Mouse (Mus musculus) hindbrain, embryonic 10.5 days (tissue): ENCODE results near the gene Limch1. TPM values are rescaled to one million over a fixed set of nuclear protein-coding genes. Genes with fewer than 3 reads are reported as not detected.

ENCODE experiments used
- DNase-seq: peaks from one replicate; pipeline ENCODE4 v3.0.0-alpha.2; 2017; ENCODE audit warnings: low spot score
- H3K27ac ChIP-seq: fragments of 300-500 bp; sonication (generic); 2 replicates; pipeline ENCODE4 v1.5.1; 2016; ENCODE audit warnings: mild to moderate bottlenecking, moderate library complexity
- H3K27me3 ChIP-seq: fragments of 300-500 bp; sonication (generic); 2 replicates; pipeline ENCODE4 v1.6.1; 2016; ENCODE audit warnings: mild to moderate bottlenecking; ENCODE audit not compliant: poor library complexity, insufficient read depth, severe bottlenecking
- H3K36me3 ChIP-seq: fragments of 300-500 bp; sonication (generic); 2 replicates; pipeline ENCODE4 v1.6.1; 2016; ENCODE audit warnings: mild to moderate bottlenecking, moderate library complexity
- H3K4me1 ChIP-seq: fragments of 300-500 bp; sonication (generic); replicated peaks from 2 replicates; pipeline ENCODE4 v1.6.1; 2016; ENCODE audit warnings: mild to moderate bottlenecking
- H3K4me3 ChIP-seq: fragments of 300-500 bp; sonication (generic); 2 replicates; pipeline ENCODE4 v1.5.1; 2016; ENCODE audit warnings: mild to moderate bottlenecking, moderate library complexity
- H3K9me3 ChIP-seq: fragments of 300-500 bp; sonication (generic); 2 replicates; pipeline ENCODE4 v1.6.1; 2016; ENCODE audit warnings: mild to moderate bottlenecking, moderate library complexity
- WGBS: fragments of 180-500 bp; shearing (Covaris S2); methylation state at CpG from one replicate; pipeline ENCODE4 v1.1.7; 2016; 5-methylcytosine and 5-hydroxymethylcytosine counted together
- polyA plus RNA-seq: library from polyadenylated mRNA; unstranded; fragments of >200 nt; fragmentation: Nextera tagmentation; extraction: Ambion mirVana; gene quantifications from 2 replicates; pipeline ENCODE4 v1.2.1, GENCODE M21; 2016

Gene Limch1
- polyA plus RNA-seq, 1 experiment from 2014 or later = 49.2 TPM

DNA sequence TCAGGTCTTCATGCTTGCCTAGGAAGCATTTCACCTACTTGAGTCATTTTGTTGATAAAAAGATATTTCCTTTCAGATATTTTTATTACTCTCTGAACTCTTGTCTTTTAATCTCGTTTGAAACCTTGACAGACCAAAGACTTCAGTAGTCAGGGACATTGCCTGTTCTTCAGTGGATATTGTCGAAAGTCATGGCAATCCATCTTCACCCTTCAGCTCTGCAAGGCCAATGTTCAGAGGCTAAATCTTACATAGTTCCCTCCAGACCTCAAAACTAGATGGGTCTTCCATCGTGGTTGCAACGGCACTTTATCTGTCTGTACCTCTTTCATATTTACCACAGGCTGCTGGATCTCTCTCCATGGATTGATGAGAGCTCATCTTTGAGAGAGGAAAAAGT, 80.0 kb downstream of the Limch1 start:
- H3K4me3 ChIP-seq = no peak overlapping the region
- H3K27ac ChIP-seq = no peak overlapping the region
- 91% methylated on average over 4 of the region's 4 CpGs for WGBS
- H3K27me3 ChIP-seq = no peaks in the 10 kb centered on the region
- H3K9me3 ChIP-seq = no peaks in the 10 kb centered on the region
- no peaks in the 10 kb centered on the region; the same call in 1 of the 2 replicates for H3K36me3 ChIP-seq
- DNase-seq = no peak
- peaks cover 26% of the 10 kb centered on the region for H3K4me1 ChIP-seq

DNA sequence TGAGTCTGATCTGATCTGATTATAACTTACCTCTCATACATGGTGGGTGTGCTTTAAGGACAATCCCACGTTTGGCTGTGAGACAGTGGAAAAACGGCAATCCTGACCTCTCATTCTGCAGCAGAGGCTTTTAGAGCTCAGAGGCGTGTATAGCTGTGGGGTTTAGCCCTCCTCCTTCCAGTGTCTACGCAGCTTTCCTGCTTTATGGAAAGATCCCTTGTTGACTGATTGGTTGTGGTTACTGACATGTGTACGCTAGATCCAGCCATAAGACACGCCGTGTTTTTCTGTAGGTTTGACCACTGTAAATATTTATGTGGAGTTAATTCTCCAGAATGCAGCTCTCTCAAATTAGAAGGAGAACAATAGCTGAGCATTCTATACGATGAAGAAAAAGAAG, 81.2 kb downstream of the Limch1 start:
- Histone ChIP-seq H3K27me3 (no peaks in the 10 kb centered on the region), H3K9me3 (no peaks in the 10 kb centered on the region), H3K27ac (no peak overlapping the region), H3K4me3 (no peak overlapping the region), H3K4me1 (peaks cover 24% of the 10 kb centered on the region), H3K36me3 (no peaks in the 10 kb centered on the region; the same call in 1 of the 2 replicates)
- WGBS = 81% methylated on average over 8 of the region's 8 CpGs
- no peak for DNase-seq

GRCm38 (mm10) chr5:66829505-66829904, 83.9 kb downstream of the Limch1 start:
- Histone ChIP-seq H3K4me1 (0 out of 2 replicates have a peak, but pooled peaks cover 9% of the 10 kb centered on the region), H3K9me3 (no peaks in the 10 kb centered on the region), H3K27me3 (no peaks in the 10 kb centered on the region), H3K27ac (no peak overlapping the region), H3K4me3 (no peak overlapping the region), H3K36me3 (no peaks in the 10 kb centered on the region)
- no peak for DNase-seq
- 90% methylated on average over 5 of the region's 5 CpGs for WGBS

DNA sequence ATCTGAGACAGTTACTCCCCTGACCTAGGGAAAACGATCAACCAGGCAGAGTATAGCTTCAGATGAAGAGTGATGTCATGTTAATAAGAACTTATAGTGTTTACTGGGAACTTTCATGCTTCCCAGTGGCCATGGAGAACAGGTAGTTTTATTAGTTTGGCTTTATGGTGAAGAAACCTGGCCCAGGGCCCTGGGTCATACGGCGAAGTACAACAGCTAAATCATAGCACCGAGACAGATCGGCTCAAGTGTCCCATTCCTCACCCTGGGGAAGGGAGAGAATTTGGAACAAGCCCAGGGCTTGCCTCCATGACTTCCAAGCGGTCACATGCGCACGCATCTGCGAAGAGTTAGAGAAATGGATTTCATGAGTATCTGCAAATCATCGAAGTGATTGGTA, 84.6 kb downstream of the Limch1 start:
- no peak overlapping the region for H3K4me3 ChIP-seq

GRCm38 (mm10) chr5:66834756-66835155, 89.1 kb downstream of the Limch1 start:
- no peaks in the 10 kb centered on the region for H3K27me3 ChIP-seq
- no peaks in the 10 kb centered on the region for H3K4me1 ChIP-seq
- no peaks in the 10 kb centered on the region for H3K9me3 ChIP-seq
- no peak for DNase-seq
- H3K27ac ChIP-seq = no peak overlapping the region
- no peaks in the 10 kb centered on the region for H3K36me3 ChIP-seq
- no peak overlapping the region for H3K4me3 ChIP-seq
- WGBS = 72% methylated on average over 6 of the region's 6 CpGs

More for the DNA sequence above, 84.6 kb downstream of the Limch1 start:
- Histone ChIP-seq H3K27ac (no peak overlapping the region), H3K36me3 (no peaks in the 10 kb centered on the region), H3K4me1 (0 out of 2 replicates have a peak, but pooled peaks cover 9% of the 10 kb centered on the region), H3K27me3 (no peaks in the 10 kb centered on the region), H3K9me3 (no peaks in the 10 kb centered on the region)
- 95% methylated on average over 10 of the region's 10 CpGs for WGBS
- no peak for DNase-seq

GRCm38 (mm10) chr5:66836892-66837291, 91.3 kb downstream of the Limch1 start:
- no peaks in the 10 kb centered on the region for H3K4me1 ChIP-seq
- no peaks in the 10 kb centered on the region for H3K36me3 ChIP-seq
- no peaks in the 10 kb centered on the region for H3K27me3 ChIP-seq
- no peak overlapping the region for H3K27ac ChIP-seq
- WGBS = 88% methylated on average over 4 of the region's 4 CpGs
- H3K9me3 ChIP-seq = no peaks in the 10 kb centered on the region
- H3K4me3 ChIP-seq = no peak overlapping the region
- DNase-seq = no peak

DNA sequence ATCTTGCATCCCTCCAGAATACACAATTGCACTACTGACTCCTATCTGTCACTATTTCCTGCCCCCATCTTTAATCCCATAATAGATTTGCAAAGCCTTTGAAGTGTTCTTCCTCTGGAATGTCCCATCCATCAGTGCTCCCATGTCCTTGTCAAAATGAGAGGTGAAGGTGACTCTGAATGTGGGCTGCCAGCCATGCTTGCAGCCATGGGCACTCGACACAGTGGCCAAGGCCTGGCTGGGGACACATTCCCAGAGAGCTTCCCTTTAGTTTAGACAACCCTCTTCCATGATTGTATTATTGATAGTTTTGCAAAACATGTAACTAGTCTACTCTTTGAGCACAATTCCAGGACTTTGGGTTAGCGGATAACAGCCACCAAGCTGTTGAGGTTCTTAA, 96.3 kb downstream of the Limch1 start:
- Histone ChIP-seq H3K27me3 (no peaks in the 10 kb centered on the region), H3K36me3 (no peaks in the 10 kb centered on the region), H3K4me1 (0 out of 2 replicates have a peak, but pooled peaks cover 3% of the 10 kb centered on the region), H3K4me3 (no peak overlapping the region), H3K9me3 (no peaks in the 10 kb centered on the region), H3K27ac (no peak overlapping the region)
- 98% methylated on average over 2 of the region's 2 CpGs for WGBS
- no peak for DNase-seq

- no peaks in the 10 kb centered on the region for H3K36me3 ChIP-seq
- H3K4me1 ChIP-seq = 0 out of 2 replicates have a peak, but pooled peaks cover 3% of the 10 kb centered on the region
- no peaks in the 10 kb centered on the region for H3K27me3 ChIP-seq
- H3K9me3 ChIP-seq = no peaks in the 10 kb centered on the region
- 89% methylated on average over 5 of the region's 5 CpGs for WGBS
- H3K4me3 ChIP-seq = no peak overlapping the region
- DNase-seq = no peak
- no peak overlapping the region for H3K27ac ChIP-seq
Observed at GRCm38 (mm10) chr5:66842776-66843175, 97.1 kb downstream of the Limch1 start.

DNA sequence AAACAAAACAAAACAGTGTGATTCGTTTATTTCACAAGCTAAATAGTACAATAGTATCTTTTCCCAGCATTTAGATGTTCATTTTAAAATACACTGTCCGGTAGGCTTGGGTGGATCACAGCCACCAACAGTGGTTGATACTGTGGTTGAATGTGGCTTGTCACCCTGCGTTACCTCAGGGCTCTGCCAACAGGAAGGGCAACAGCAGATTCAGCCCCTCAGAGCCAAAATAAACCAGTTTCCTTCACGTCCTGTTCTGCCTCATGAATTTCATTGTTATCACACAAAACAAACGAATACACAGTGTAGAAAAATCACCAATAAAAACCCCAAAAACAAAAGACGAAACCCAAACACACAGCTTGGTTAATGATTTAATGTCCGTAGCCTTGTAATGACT, 102.5 kb downstream of the Limch1 start:
- H3K4me3 ChIP-seq = no peak overlapping the region
- no peak overlapping the region for H3K27ac ChIP-seq
- WGBS = 82% methylated on average over 7 of the region's 7 CpGs
- no peaks in the 10 kb centered on the region for H3K27me3 ChIP-seq
- H3K4me1 ChIP-seq = no peaks in the 10 kb centered on the region
- H3K36me3 ChIP-seq = no peaks in the 10 kb centered on the region
- no peak for DNase-seq
- H3K9me3 ChIP-seq = no peaks in the 10 kb centered on the region

DNA sequence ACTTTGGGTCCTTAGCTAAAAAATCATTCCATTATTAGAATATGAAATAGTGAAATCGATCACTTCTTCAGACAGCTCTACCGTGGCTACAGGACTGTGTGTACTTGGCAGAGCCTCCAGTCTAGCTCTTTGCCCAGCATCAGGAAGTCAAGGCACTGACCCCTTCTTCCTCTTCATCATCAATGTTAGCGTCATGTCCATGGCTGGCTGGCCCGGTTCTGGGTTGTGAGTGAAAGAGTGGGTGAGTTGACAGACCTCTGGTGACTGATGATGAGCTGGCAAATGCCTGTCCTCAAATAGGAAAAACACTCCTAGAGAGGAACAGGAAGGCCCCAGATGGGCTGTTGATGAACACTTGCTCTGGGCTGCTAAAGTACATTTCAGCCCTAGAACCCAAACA, 103.5 kb downstream of the Limch1 start:
- H3K9me3 ChIP-seq = no peaks in the 10 kb centered on the region

DNA sequence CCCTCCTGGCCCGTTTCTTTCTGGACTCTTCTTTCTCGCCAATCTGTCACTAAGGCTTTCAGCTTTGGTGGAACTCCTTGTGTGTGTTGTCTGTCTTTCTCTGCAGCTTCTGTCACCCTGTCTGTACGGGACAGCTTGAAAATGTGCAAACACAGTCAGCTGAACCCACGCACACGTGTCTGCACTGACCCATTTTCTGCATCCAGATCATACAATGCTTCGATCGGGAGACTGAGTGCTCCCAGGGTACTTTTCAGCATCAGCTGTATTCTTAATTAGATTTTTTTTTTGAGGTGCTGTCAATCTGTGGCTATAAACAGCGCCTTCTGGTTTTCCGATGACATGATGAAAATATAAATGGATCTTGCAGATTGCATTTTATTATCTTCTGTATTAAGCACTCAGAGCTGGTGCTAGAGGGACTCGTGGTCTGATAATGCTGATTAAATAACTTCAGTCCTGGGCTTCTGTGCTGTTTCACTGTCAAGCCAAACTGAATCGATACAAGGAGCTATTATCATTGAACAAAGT, 105.2 kb downstream of the Limch1 start:
- no peak for DNase-seq
- H3K36me3 ChIP-seq = no peaks in the 10 kb centered on the region
- WGBS = 88% methylated on average over 11 of the region's 11 CpGs
- H3K27me3 ChIP-seq = no peaks in the 10 kb centered on the region
- H3K9me3 ChIP-seq = no peaks in the 10 kb centered on the region
- H3K27ac ChIP-seq = no peak overlapping the region
- H3K4me3 ChIP-seq = no peak overlapping the region
- H3K4me1 ChIP-seq = no peaks in the 10 kb centered on the region

More for the DNA sequence above, 103.5 kb downstream of the Limch1 start:
- Histone ChIP-seq H3K4me3 (no peak overlapping the region), H3K36me3 (no peaks in the 10 kb centered on the region), H3K4me1 (no peaks in the 10 kb centered on the region), H3K27me3 (no peaks in the 10 kb centered on the region), H3K27ac (no peak overlapping the region)
- WGBS = 88% methylated on average over 4 of the region's 4 CpGs
- no peak for DNase-seq

- Histone ChIP-seq H3K9me3 (no peaks in the 10 kb centered on the region), H3K4me3 (no peak overlapping the region), H3K27me3 (no peaks in the 10 kb centered on the region), H3K4me1 (0 out of 2 replicates have a peak, but pooled peaks cover under 1% of the 10 kb centered on the region), H3K36me3 (no peaks in the 10 kb centered on the region), H3K27ac (no peak overlapping the region)
- WGBS = 86% methylated on average over 5 of the region's 5 CpGs
- DNase-seq = no peak
Observed at GRCm38 (mm10) chr5:66851708-66852107, 106.1 kb downstream of the Limch1 start.

GRCm38 (mm10) chr5:66854263-66854662, 108.6 kb downstream of the Limch1 start:
- WGBS = 95% methylated on average over 5 of the region's 5 CpGs
- Histone ChIP-seq H3K4me3 (no peak overlapping the region), H3K36me3 (no peaks in the 10 kb centered on the region), H3K27me3 (no peaks in the 10 kb centered on the region), H3K4me1 (0 out of 2 replicates have a peak, but pooled peaks cover 6% of the 10 kb centered on the region), H3K9me3 (no peaks in the 10 kb centered on the region), H3K27ac (no peak overlapping the region)
- no peak for DNase-seq
